Mouse (Mus musculus) myocyte (in vitro differentiated cells): ENCODE measurements around the gene 4933405O20Rik.

Source experiments
- E2F4 ChIP-seq: IDR thresholded peaks from one replicate; pipeline ENCODE4 v1.6.1; 2011; ENCODE audit warnings: mild to moderate bottlenecking, control low read depth, moderate library complexity; ENCODE audit not compliant: insufficient read depth
- MAX ChIP-seq: IDR thresholded peaks from one replicate; pipeline ENCODE4 v1.6.1; 2011; ENCODE audit warnings: low read depth, mild to moderate bottlenecking, control low read depth
- MYOD1 ChIP-seq, 3 experiments: IDR thresholded peaks; one replicate each; pipeline ENCODE4 v1.6.1; 2011; ENCODE audit warnings: control low read depth in 2 of 3, low read depth in 2 of 3, mild to moderate bottlenecking in 2 of 3, moderate library complexity in 1 of 3; ENCODE audit not compliant: insufficient read length in 2 of 3, control insufficient read depth in 1 of 3
- POLR2A ChIP-seq: IDR thresholded peaks from one replicate; pipeline ENCODE4 v1.6.1; 2011; ENCODE audit warnings: low read depth, mild to moderate bottlenecking, control low read depth, moderate library complexity; ENCODE audit not compliant: insufficient read length
- SRF ChIP-seq: IDR thresholded peaks from one replicate; pipeline ENCODE4 v1.6.1; 2011; ENCODE audit warnings: low read depth; ENCODE audit not compliant: control insufficient read depth, insufficient read length
- TCF12 ChIP-seq: IDR thresholded peaks from one replicate; pipeline ENCODE4 v1.6.1; 2011; ENCODE audit warnings: mild to moderate bottlenecking, control low read depth; ENCODE audit not compliant: poor library complexity, insufficient read depth, severe bottlenecking
- USF1 ChIP-seq: IDR thresholded peaks from one replicate; pipeline ENCODE4 v1.6.1; 2011; ENCODE audit warnings: low read depth, mild to moderate bottlenecking, control low read depth, moderate library complexity

GRCm38 (mm10) chr7:50614101-50614500 is 15.1 kb downstream of the 4933405O20Rik start:
- TF ChIP-seq POLR2A (no peak), TCF12 (no peak), E2F4 (no peak), SRF (no peak), MYOD1 (IDR thresholded peaks at IDR 0.05; ENCODE audit: control insufficient read depth in 1 of 3, insufficient read length in 2 of 3, low read depth in 2 of 3) (no peak), MAX (no peak), USF1 (no peak)
